Mouse (Mus musculus) embryonic fibroblast, embryonic 13.5 days (primary cell): ENCODE measurements around the gene Abl1. TPM values are rescaled to one million over a fixed set of nuclear protein-coding genes. Genes with fewer than 3 reads are reported as not detected.
"Not testable (repeated sequence)": the region's sequence is repeated elsewhere in the genome, so short reads cannot be mapped to it uniquely, and the experiment has no call there.

Experiments used
- H3K27ac ChIP-seq: 2 replicates; pipeline ENCODE4 v1.5.1; 2012; ENCODE audit warnings: low read length, control low read depth, inconsistent platforms; ENCODE audit not compliant: insufficient read depth
- H3K4me1 ChIP-seq: 2 replicates; pipeline ENCODE4 v1.6.1; 2011; ENCODE audit warnings: low read length; ENCODE audit not compliant: control insufficient read depth, insufficient read depth
- H3K4me3 ChIP-seq: 2 replicates; pipeline ENCODE4 v1.5.1; 2011; ENCODE audit warnings: mild to moderate bottlenecking, control low read depth, low read length; ENCODE audit not compliant: insufficient read depth
- CTCF ChIP-seq: IDR thresholded peaks from 2 replicates; pipeline ENCODE4 v1.5.1; 2011; ENCODE audit warnings: mild to moderate bottlenecking, control low read depth, low read length, moderate library complexity, borderline replicate concordance; ENCODE audit not compliant: insufficient read depth
- POLR2A ChIP-seq: IDR thresholded peaks from 2 replicates; pipeline ENCODE4 v1.6.1; 2011; ENCODE audit warnings: low read depth, mild to moderate bottlenecking, control low read depth, low read length, moderate library complexity
- polyA plus RNA-seq: library from polyadenylated mRNA; stranded (reverse); fragments of >200 nt; gene quantifications from 2 replicates; pipeline ENCODE4 v1.2.4, GENCODE M21; 2011; ENCODE audit warnings: low read depth; ENCODE audit not compliant: missing spikeins, insufficient read length

Gene Abl1
- polyA plus RNA-seq, 1 experiment = 61.6 TPM

DNA sequence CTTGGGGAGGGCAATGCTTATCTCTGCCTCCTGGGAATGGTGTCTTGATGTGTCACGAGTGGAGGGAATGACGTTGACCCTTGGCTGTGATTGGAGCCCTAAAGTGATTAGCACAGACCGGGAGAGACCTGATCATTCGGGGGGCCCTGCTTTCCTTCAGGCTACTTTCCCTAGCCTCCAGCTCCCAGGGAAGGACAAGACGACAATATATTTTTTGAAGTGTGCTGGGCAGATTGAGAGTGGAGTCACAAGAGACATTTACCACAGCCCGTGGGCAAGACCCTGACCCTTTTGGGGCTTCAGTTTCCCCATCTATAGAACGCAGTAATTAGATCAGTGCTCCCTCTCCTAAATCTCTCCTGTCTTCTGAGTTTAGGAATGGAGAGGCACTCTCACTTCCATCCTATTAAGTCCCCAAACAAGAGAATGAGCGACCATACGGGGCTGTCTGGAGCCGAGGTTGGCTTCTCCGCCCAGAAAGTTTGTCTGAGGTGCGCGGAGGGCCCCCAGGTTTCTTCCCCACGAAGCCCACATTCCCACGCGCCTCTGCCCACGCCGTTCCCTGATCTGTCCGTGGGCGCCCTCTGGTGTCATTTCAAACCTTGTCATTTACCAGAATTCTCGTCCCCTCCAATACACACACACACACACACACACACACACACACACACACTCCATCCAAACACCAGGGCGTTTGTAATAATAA, 33.2 kb upstream of the Abl1 start:
- H3K4me1 ChIP-seq = no peaks in the 10 kb centered on the region
- TF ChIP-seq POLR2A = no peak
- TF ChIP-seq CTCF = peak; percentile 62

GRCm38 (mm10) chr2:31656374-31656773, 31.8 kb upstream of the Abl1 start:
- Histone ChIP-seq H3K4me3 (no peak overlapping the region), H3K27ac (no peak overlapping the region), H3K4me1 (no peaks in the 10 kb centered on the region)
- TF ChIP-seq CTCF (no peak), POLR2A (no peak)

More for the DNA sequence above, 33.2 kb upstream of the Abl1 start:
- Histone ChIP-seq H3K27ac (no peak overlapping the region), H3K4me3 (no peak overlapping the region)

DNA sequence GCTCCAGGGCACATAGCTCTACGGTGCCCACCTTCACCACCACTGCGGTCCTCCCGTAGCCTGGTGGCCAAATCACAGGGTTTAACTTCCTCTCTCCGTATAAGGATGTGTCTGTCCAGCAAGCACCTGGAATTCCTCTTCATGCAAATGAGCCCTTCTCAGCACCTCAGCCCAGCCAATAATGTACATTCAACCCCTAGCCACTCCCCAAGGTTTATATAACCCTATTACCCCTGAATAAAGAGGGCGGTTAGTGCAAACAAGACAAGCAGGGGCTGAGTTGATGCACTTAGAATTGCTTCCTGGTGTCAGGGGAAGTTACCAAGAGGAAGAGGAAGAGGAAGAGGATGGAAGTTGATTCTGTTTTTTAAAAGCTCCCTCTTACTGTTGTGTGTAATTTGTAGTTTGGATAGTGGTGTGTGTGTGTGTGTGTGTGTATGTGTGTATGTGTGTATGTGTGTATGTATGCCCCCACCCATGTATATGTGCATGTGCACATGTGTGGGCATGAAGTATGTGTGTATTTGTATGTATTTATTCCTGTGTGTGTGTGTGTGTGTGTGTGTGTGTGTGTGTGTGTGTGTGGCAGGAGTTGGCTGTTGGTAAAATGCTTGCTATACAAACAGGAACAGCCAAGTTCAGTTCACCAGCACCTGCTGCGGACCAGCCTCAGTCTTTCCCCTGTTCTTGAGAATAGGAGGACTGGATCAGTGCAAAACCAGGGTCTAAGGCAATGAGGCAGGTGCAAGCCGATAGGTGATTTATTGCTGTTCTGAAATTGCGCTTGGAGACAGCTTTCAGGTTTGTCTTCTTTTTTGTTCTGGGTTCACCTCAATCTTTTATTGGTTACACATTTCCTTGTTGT, 25.0 kb upstream of the Abl1 start:
- H3K27ac ChIP-seq = no peak overlapping the region
- no peaks in the 10 kb centered on the region for H3K4me1 ChIP-seq
- no peak for TF ChIP-seq POLR2A
- no peak for TF ChIP-seq CTCF
- H3K4me3 ChIP-seq = no peak overlapping the region

GRCm38 (mm10) chr2:31663804-31664180, 24.4 kb upstream of the Abl1 start:
- Histone ChIP-seq H3K4me1 (no peaks in the 10 kb centered on the region), H3K4me3 (no peak overlapping the region), H3K27ac (no peak overlapping the region)
- TF ChIP-seq CTCF = no peak
- TF ChIP-seq POLR2A = no peak

GRCm38 (mm10) chr2:31667332-31667731, 20.8 kb upstream of the Abl1 start:
- H3K4me3 ChIP-seq = no peak overlapping the region
- no peak overlapping the region for H3K27ac ChIP-seq
- no peak for TF ChIP-seq POLR2A
- no peak for TF ChIP-seq CTCF
- H3K4me1 ChIP-seq = no peaks in the 10 kb centered on the region

GRCm38 (mm10) chr2:31670551-31671035, 17.6 kb upstream of the Abl1 start, which contains the start of gene Exosc2:
Exosc2 (plus strand) TSS chr2:31670715.
- TF ChIP-seq CTCF (no peak), POLR2A (peak; percentile 95)
- H3K27ac ChIP-seq = no peak within 1 kb of the TSS; the same call in 1 of the 2 replicates
- peak within 1 kb of the TSS; percentile 96 for H3K4me3 ChIP-seq
- H3K4me1 ChIP-seq = no peaks in the 10 kb centered on the region

DNA sequence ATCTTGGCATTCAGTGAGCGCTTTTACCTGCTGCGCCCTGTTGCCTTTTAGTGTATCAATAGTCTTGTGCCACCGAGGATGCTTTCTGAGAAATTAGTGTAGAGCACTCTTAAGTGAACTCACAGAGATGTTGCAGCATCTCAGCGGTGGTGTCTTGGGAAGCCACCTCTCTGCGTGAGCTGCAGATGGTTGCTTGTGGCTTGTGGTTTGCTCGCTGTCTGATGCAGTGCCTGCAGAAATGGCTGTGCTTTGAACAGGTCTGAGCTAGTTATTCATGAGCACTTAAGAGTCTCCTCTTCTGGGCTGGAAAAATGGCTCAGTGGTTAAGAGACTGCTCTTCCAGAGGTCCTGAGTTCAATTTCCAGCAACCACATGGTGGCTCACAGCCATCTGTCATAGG, 9.5 kb upstream of the Abl1 start:
- H3K4me3 ChIP-seq = no peak overlapping the region

GRCm38 (mm10) chr2:31681051-31681707, 7.0 kb upstream of the Abl1 start:
- H3K4me3 ChIP-seq, H3K27ac ChIP-seq, H3K4me1 ChIP-seq: not testable (repeated sequence)

More for the DNA sequence above, 9.5 kb upstream of the Abl1 start:
- TF ChIP-seq POLR2A (no peak), CTCF (no peak)
- Histone ChIP-seq H3K27ac (no peak overlapping the region), H3K4me1 (no peaks in the 10 kb centered on the region)

DNA sequence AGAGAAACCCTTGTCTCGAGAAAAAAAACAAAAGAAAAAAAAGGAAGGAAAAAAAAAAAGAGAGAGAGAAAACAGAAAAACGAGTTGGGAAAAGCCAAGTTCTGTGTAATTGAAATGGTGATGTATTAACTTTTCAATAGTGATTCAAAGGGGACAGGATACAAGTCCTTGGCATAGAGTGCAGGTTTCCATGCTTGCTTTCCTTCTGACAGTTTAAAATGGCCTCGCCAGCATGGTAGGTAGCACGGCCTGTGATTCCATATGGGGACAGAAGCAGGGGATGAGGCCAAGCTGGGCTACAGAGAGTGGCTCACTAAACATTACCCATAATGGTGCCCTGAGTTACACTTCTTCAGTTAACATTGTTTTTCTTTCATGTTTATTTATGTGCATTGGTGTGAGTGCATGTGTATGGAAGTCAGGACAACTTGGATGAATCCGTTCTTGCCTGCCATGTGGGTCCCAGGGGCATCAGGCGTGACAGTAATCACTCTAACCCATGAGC, 6.4 kb upstream of the Abl1 start:
- H3K27ac ChIP-seq = no peak overlapping the region
- H3K4me1 ChIP-seq = no peaks in the 10 kb centered on the region
- TF ChIP-seq CTCF = no peak
- no peak for TF ChIP-seq POLR2A
- H3K4me3 ChIP-seq = no peak overlapping the region

GRCm38 (mm10) chr2:31683666-31684065, 4.5 kb upstream of the Abl1 start:
- Histone ChIP-seq H3K4me1 (peaks cover 3% of the 10 kb centered on the region; the same call in 1 of the 2 replicates), H3K27ac (no peak overlapping the region), H3K4me3 (no peak overlapping the region)
- no peak; the same call in 1 of the 2 replicates for TF ChIP-seq POLR2A
- no peak for TF ChIP-seq CTCF
